Mouse (Mus musculus) macrophage (primary cell): ENCODE measurements around the gene Eif4ebp2. TPM values are rescaled to one million over a fixed set of nuclear protein-coding genes. Genes with fewer than 3 reads are reported as not detected.

Experiments
- H3K27ac ChIP-seq: fragments of 350-480 bp; formaldehyde crosslinking; 2 replicates; pipeline ENCODE4 v1.9.0; 2021
- H3K36me3 ChIP-seq: fragments of 350-480 bp; formaldehyde crosslinking; 2 replicates; pipeline ENCODE4 v1.9.0; 2021; ENCODE audit errors: inconsistent target
- H3K4me3 ChIP-seq: fragments of 350-480 bp; formaldehyde crosslinking; 2 replicates; pipeline ENCODE4 v1.9.0; 2021; ENCODE audit errors: inconsistent target
- H3K79me2 ChIP-seq: fragments of 350-480 bp; formaldehyde crosslinking; 2 replicates; pipeline ENCODE4 v1.9.0; 2021; ENCODE audit errors: inconsistent target
- WGBS: methylation state at CpG from one replicate; pipeline ENCODE4 v1.1.7; 2026; ENCODE audit warnings: inconsistent platforms; ENCODE audit not compliant: missing documents; 5-methylcytosine and 5-hydroxymethylcytosine counted together
- polyA plus RNA-seq: library from polyadenylated mRNA; stranded (reverse); fragments of 250-400 nt; gene quantifications from 3 replicates; pipeline ENCODE4 v1.2.4, GENCODE M21; 2018; ENCODE audit warnings: inconsistent platforms

The Eif4ebp2 gene
- polyA plus RNA-seq, 1 experiment from 2014 or later, result 40.1 TPM

- WGBS, result 6% methylated on average over 50 of the region's 50 CpGs
Measured at GRCm38 (mm10) chr10:61418131-61418900, 34.1 kb downstream of the Eif4ebp2 start.

GRCm38 (mm10) chr10:61417672-61418071 lies 34.8 kb downstream of the Eif4ebp2 start, which contains the start of gene Nodal:
Gene Nodal, plus strand, starts transcription at chr10:61417972.
- Histone ChIP-seq H3K36me3 (no peaks in the 10 kb centered on the region), H3K4me3 (no peak within 1 kb of the TSS), H3K27ac (no peak within 1 kb of the TSS), H3K79me2 (no peaks in the 10 kb centered on the region)
- 41% methylated on average over 10 of the region's 10 CpGs for WGBS

More at GRCm38 (mm10) chr10:61418131-61418900, 34.1 kb downstream of the Eif4ebp2 start:
- Histone ChIP-seq H3K36me3 (no peaks in the 10 kb centered on the region), H3K79me2 (no peaks in the 10 kb centered on the region), H3K4me3 (no peak overlapping the region), H3K27ac (no peak overlapping the region)

GRCm38 (mm10) chr10:61417046-61417445 lies 35.4 kb downstream of the Eif4ebp2 start:
- Histone ChIP-seq H3K79me2 (no peaks in the 10 kb centered on the region), H3K27ac (no peak overlapping the region), H3K36me3 (no peaks in the 10 kb centered on the region), H3K4me3 (no peak overlapping the region)
- WGBS, result 79% methylated on average over 2 of the region's 2 CpGs

- H3K27ac ChIP-seq, result no peak overlapping the region
- no peaks in the 10 kb centered on the region for H3K79me2 ChIP-seq
- WGBS, result 68% methylated on average over 7 of the region's 7 CpGs
- no peaks in the 10 kb centered on the region for H3K36me3 ChIP-seq
- H3K4me3 ChIP-seq, result no peak overlapping the region
Measured at GRCm38 (mm10) chr10:61416561-61416960, 35.9 kb downstream of the Eif4ebp2 start.

GRCm38 (mm10) chr10:61415890-61416289 lies 36.6 kb downstream of the Eif4ebp2 start:
- Histone ChIP-seq H3K36me3 (no peaks in the 10 kb centered on the region), H3K27ac (no peak overlapping the region), H3K4me3 (no peak overlapping the region), H3K79me2 (no peaks in the 10 kb centered on the region)
- WGBS, result 63% methylated on average over 8 of the region's 8 CpGs

- H3K4me3 ChIP-seq, result no peak overlapping the region
- no peak overlapping the region for H3K27ac ChIP-seq
- 94% methylated on average over 3 of the region's 3 CpGs for WGBS
- H3K36me3 ChIP-seq, result no peaks in the 10 kb centered on the region
- no peaks in the 10 kb centered on the region for H3K79me2 ChIP-seq
Measured at GRCm38 (mm10) chr10:61415240-61415639, 37.2 kb downstream of the Eif4ebp2 start.

- no peak overlapping the region for H3K27ac ChIP-seq
- H3K79me2 ChIP-seq, result no peaks in the 10 kb centered on the region
- WGBS, result 36% methylated on average over 21 of the region's 21 CpGs
- no peak overlapping the region for H3K4me3 ChIP-seq
- H3K36me3 ChIP-seq, result no peaks in the 10 kb centered on the region
Measured at GRCm38 (mm10) chr10:61412910-61413625, 39.4 kb downstream of the Eif4ebp2 start.

- Histone ChIP-seq H3K36me3 (no peaks in the 10 kb centered on the region), H3K4me3 (no peak overlapping the region), H3K27ac (no peak overlapping the region), H3K79me2 (no peaks in the 10 kb centered on the region)
- 68% methylated on average over 9 of the region's 9 CpGs for WGBS
Measured at GRCm38 (mm10) chr10:61410193-61410592, 42.3 kb downstream of the Eif4ebp2 start.

GRCm38 (mm10) chr10:61409776-61410175 lies 42.7 kb downstream of the Eif4ebp2 start:
- Histone ChIP-seq H3K4me3 (no peak overlapping the region), H3K79me2 (no peaks in the 10 kb centered on the region), H3K27ac (no peak overlapping the region), H3K36me3 (no peaks in the 10 kb centered on the region)
- WGBS, result 55% methylated on average over 4 of the region's 4 CpGs

- Histone ChIP-seq H3K79me2 (no peaks in the 10 kb centered on the region), H3K27ac (no peak overlapping the region), H3K4me3 (no peak overlapping the region), H3K36me3 (no peaks in the 10 kb centered on the region)
- WGBS, result 25% methylated on average over 10 of the region's 10 CpGs
Measured at GRCm38 (mm10) chr10:61405958-61406357, 46.5 kb downstream of the Eif4ebp2 start.

- no peaks in the 10 kb centered on the region for H3K36me3 ChIP-seq
- WGBS, result 91% methylated on average over 2 of the region's 2 CpGs
- no peak overlapping the region for H3K27ac ChIP-seq
- no peaks in the 10 kb centered on the region for H3K79me2 ChIP-seq
- H3K4me3 ChIP-seq, result no peak overlapping the region
Measured at GRCm38 (mm10) chr10:61402911-61403310, 49.5 kb downstream of the Eif4ebp2 start.

GRCm38 (mm10) chr10:61402480-61402879 lies 50.0 kb downstream of the Eif4ebp2 start:
- Histone ChIP-seq H3K36me3 (no peaks in the 10 kb centered on the region), H3K79me2 (no peaks in the 10 kb centered on the region), H3K4me3 (no peak overlapping the region), H3K27ac (no peak overlapping the region)
- WGBS, result 79% methylated on average over 3 of the region's 5 CpGs

- Histone ChIP-seq H3K27ac (no peak overlapping the region), H3K36me3 (no peaks in the 10 kb centered on the region), H3K79me2 (no peaks in the 10 kb centered on the region), H3K4me3 (no peak overlapping the region)
- 93% methylated on average over 5 of the region's 5 CpGs for WGBS
Measured at GRCm38 (mm10) chr10:61400407-61400806, 52.1 kb downstream of the Eif4ebp2 start.

GRCm38 (mm10) chr10:61399156-61399734 lies 53.2 kb downstream of the Eif4ebp2 start:
- Histone ChIP-seq H3K27ac (no peak overlapping the region), H3K36me3 (no peaks in the 10 kb centered on the region), H3K79me2 (no peaks in the 10 kb centered on the region), H3K4me3 (no peak overlapping the region)
- WGBS, result 28% methylated on average over 13 of the region's 13 CpGs

GRCm38 (mm10) chr10:61398125-61398524 lies 54.3 kb downstream of the Eif4ebp2 start:
- Histone ChIP-seq H3K36me3 (no peaks in the 10 kb centered on the region), H3K79me2 (no peaks in the 10 kb centered on the region), H3K27ac (no peak overlapping the region), H3K4me3 (no peak overlapping the region)
- 86% methylated on average over 3 of the region's 3 CpGs for WGBS
